Mouse (Mus musculus): ENCODE measurements around the gene Ckap4. TPM values are rescaled to one million over a fixed set of nuclear protein-coding genes. Genes with fewer than 3 reads are reported as not detected.

The Ckap4 gene
- polyA plus RNA-seq (2021; fragmentation: Nextera tagmentation) = 4.5 and 20.9 TPM in 2 replicates
- long read RNA-seq, experiment 1, transcript Ckap4-201 (2 exons, 3,089 nt) = major isoform, 12 of 17 reads
- long read RNA-seq, experiment 1, partial matches to known transcripts = 0 of 17 reads
- long read RNA-seq, experiment 1, other reads (novel, unspliced or antisense) = 5 of 17 reads
- long read RNA-seq, experiment 2, transcript Ckap4-201 (2 exons, 3,089 nt) = major isoform, 6 of 14 reads
- long read RNA-seq, experiment 2, partial matches to known transcripts = 0 of 14 reads
- long read RNA-seq, experiment 2, other reads (novel, unspliced or antisense) = 8 of 14 reads

DNA sequence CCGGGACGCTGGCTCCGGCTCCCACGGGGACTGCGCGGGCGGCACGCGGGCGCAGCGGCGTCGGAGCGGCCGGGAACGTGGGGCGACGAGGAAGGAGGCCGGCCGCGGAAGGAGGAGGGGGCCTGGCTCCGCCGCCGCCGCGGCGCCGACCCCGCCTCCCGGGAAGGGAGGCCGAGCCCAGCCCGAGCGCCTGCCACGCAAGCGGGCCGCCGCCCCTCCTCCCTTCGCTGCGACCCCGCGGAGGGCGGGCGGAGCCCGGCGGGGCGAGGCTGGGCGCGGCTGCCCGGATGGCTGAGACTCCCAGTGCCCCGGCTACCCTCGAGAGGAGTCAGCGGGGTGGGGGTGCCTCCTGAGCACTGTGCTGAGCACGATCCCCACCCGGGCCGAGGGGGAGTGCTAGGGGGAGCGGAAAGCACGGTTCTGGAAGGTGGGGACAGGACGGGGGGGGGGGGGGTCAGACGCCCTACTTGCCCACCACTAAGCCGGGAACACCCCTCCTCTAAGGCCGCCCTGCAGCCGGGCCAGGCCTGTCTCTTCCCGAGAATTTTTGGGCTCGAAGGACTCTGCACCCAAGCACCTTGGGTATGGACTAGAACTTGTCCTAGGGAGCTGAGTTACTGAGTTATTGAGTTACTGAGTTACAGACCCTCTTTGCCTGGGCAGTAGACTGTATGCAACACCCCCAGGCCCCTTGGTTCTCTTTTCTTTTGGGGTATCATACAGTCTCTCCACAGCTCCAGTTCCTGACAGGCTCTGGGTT, at the start of gene Ckap4:
Ckap4 (minus strand) TSS at position 151 of the 760 bp plus-strand sequence.

DNA sequence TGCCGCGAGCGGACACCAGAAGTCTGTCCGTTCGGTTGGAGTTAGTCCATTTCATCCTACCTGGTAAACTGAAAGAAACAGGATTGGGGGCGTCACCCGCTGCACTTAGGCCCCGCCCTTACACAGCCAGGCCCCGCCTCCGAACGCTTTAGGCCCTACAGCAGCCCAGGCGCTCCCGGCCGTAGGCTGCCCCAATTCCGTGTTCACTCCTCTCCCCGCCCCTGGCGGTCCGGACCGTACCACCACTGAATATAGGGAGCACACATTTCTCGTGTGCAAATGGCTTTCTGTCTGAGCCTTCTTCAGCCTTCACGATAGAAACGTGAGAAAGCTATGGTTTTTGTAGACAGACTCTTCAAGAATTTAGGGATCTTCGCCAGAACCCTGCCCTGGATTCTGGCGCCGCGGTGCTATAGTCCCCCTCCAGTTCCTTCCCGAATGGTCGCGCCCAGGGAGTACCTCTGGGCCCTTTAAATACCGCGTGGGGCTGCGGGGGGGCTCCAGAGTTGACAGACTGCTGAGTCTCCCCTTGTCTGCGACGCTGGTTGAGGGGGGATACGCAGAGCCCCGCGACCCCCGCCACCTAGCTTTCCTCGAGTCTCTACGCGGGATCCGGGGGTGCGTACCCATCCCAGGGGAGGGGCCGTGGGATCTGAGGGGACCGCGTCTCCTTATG, 42.7 kb upstream of the Ckap4 start, which contains the start of gene Tcp11l2:
Tcp11l2 (plus strand) TSS at position 232 of the 676 bp plus-strand sequence.

Other genes starting within 250 kb of the Ckap4 start
- gene Nuak1, start 93.5 kb downstream of the Ckap4 start, polyA plus RNA-seq (2021; fragmentation: Nextera tagmentation) = 3.9 and 4.4 TPM in 2 replicates
- gene Tcp11l2, start 42.6 kb upstream of the Ckap4 start, polyA plus RNA-seq (2021; fragmentation: Nextera tagmentation) = 12.6 and 20.4 TPM in 2 replicates
- 3.7 and 4.5 TPM in 2 replicates for gene Polr3b, start 88.2 kb upstream of the Ckap4 start, polyA plus RNA-seq (2021; fragmentation: Nextera tagmentation)
- gene Rfx4, start 222.0 kb upstream of the Ckap4 start, polyA plus RNA-seq (2021; fragmentation: Nextera tagmentation) = 5.7 and 6.2 TPM in 2 replicates

All from left cerebral cortex, adult 6 months (tissue).